ENCODE assay signal across 8 mouse cellular contexts in the genomic region with DNA sequence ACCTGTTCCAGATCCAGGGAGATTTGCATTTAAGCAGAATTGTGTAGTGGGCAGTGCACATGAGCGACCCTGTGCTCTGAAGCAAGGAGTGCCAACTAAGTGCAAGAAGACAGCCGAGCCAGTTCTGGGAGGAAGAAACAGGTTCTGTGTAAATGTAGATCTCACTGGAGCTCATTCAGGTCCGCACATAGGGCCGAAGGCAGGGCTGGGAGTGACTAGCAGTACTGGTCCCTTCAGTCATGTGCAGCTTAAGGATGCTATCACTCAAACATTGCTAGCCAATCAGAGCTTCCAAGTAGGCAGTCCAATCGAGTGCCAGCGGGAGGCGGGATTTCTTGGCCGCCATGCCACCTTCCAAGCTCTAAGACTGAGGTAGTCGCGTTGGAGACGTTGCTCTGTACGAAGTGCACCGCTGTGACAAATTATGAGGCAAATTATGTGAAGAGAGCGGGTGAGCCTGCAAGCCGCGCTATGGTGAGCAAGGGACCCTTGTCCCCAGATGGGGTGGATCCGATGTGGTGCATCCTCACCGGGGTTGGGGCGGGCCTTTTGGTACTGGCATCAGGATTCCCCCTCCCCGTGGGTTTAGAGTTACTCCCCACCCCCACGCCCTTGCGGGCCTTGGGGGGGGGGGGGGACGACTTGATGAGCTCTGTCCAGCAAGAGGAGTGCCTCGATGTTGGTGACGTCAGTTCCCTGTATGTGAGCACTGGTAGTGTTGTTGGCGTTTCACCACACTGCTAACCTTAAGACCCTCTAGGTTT. TPM values are rescaled to one million over a fixed set of nuclear protein-coding genes. Genes with fewer than 3 reads are reported as not detected.
DNase-seq lines count a peak whose midpoint lies in the region; ATAC-seq and TF ChIP-seq lines count a peak whose summit lies in the region.

No protein-coding gene starts in this region.

- peaks cover 4% of the 10 kb centered on the region; the same call in 1 of the 2 replicates for H3K4me1 ChIP-seq in embryonic facial prominence, embryonic 13.5 days
- H3K4me1 ChIP-seq in kidney, adult 2 months (ENCODE audit: control insufficient read depth, insufficient read depth, low read length): no peaks in the 10 kb centered on the region
- H3K4me1 ChIP-seq in limb, embryonic 12.5 days (replicated peaks): peaks cover 3% of the 10 kb centered on the region; the same call in 1 of the 2 replicates
- peaks cover 9% of the 10 kb centered on the region for H3K4me1 ChIP-seq in midbrain, embryonic 15.5 days
- H3K4me1 ChIP-seq in spleen, adult 2 months (ENCODE audit: control insufficient read depth, insufficient read depth, insufficient read length): no peaks in the 10 kb centered on the region

- TF ChIP-seq POLR2A in kidney, adult 2 months (IDR thresholded peaks at IDR 0.05; ENCODE audit: low read depth, low read length): peak; percentile 11
- TF ChIP-seq POLR2A in spleen, adult 2 months (IDR thresholded peaks at IDR 0.05; ENCODE audit: low read depth, low read length): peak; percentile 41; the same call in 1 of the 2 replicates

- peak; percentile 91 for DNase-seq in 3134 (ENCODE audit: extremely low read depth, insufficient read length, low spot score)
- peak; percentile 89 to 90 for DNase-seq in adrenal gland, postnatal 36 days
- DNase-seq in heart, adult 18-20 months: peak; percentile 94
- peak; percentile 96 for DNase-seq in kidney, adult 2 months
- peak; percentile 79 to 86 for DNase-seq in spleen, adult 2 months (ENCODE audit: low read depth in 1 of 2, low spot score in 2 of 2)

- H3K4me3 ChIP-seq in embryonic facial prominence, embryonic 13.5 days: peak overlapping the region; percentile 63
- H3K4me3 ChIP-seq in kidney, adult 2 months (ENCODE audit: insufficient read depth, low read depth, low read length): peak overlapping the region; percentile 81
- H3K4me3 ChIP-seq in limb, embryonic 12.5 days (replicated peaks): peak overlapping the region; percentile 63
- H3K4me3 ChIP-seq in midbrain, embryonic 15.5 days: peak overlapping the region; percentile 81
- peak overlapping the region; percentile 75 for H3K4me3 ChIP-seq in spleen, adult 2 months (ENCODE audit: extremely low read depth, insufficient read depth, insufficient read length)

- peaks cover 39% of the 10 kb centered on the region for H3K36me3 ChIP-seq in embryonic facial prominence, embryonic 13.5 days
- H3K36me3 ChIP-seq in kidney, adult 2 months (ENCODE audit: control insufficient read depth, insufficient read depth, low read length): peaks cover 3% of the 10 kb centered on the region
- H3K36me3 ChIP-seq in limb, embryonic 12.5 days: peaks cover 37% of the 10 kb centered on the region
- peaks cover 28% of the 10 kb centered on the region for H3K36me3 ChIP-seq in midbrain, embryonic 15.5 days (replicated peaks)
- peaks cover 5% of the 10 kb centered on the region for H3K36me3 ChIP-seq in spleen, adult 2 months (ENCODE audit: control insufficient read depth, insufficient read depth, low read length)

- no peaks in the 10 kb centered on the region for H3K27me3 ChIP-seq in embryonic facial prominence, embryonic 13.5 days
- no peaks in the 10 kb centered on the region for H3K27me3 ChIP-seq in kidney, adult 2 months (replicated peaks; ENCODE audit: control insufficient read depth, insufficient read depth, low read length)
- no peaks in the 10 kb centered on the region for H3K27me3 ChIP-seq in limb, embryonic 12.5 days
- no peaks in the 10 kb centered on the region for H3K27me3 ChIP-seq in midbrain, embryonic 15.5 days (replicated peaks)
- H3K27me3 ChIP-seq in spleen, adult 2 months (ENCODE audit: control insufficient read depth, insufficient read depth, low read length): no peaks in the 10 kb centered on the region

- 0 out of 2 replicates have a peak, but pooled peaks have one; percentile 4 for TF ChIP-seq CTCF in kidney, adult 2 months (conservative IDR thresholded peaks at IDR 0.05; ENCODE audit: insufficient read depth, insufficient read length, low read depth, low read length)
- no peak for TF ChIP-seq CTCF in spleen, adult 2 months (IDR thresholded peaks at IDR 0.05; ENCODE audit: extremely low read depth, insufficient read depth, insufficient read length, insufficient replicate concordance)

- H3K9me3 ChIP-seq in embryonic facial prominence, embryonic 13.5 days: peaks cover 7% of the 10 kb centered on the region
- peaks cover 6% of the 10 kb centered on the region; the same call in 1 of the 2 replicates for H3K9me3 ChIP-seq in limb, embryonic 12.5 days
- H3K9me3 ChIP-seq in midbrain, embryonic 15.5 days: peaks cover 7% of the 10 kb centered on the region

- peak overlapping the region; percentile 78 for H3K9ac ChIP-seq in embryonic facial prominence, embryonic 13.5 days
- peak overlapping the region; percentile 73 for H3K9ac ChIP-seq in limb, embryonic 12.5 days (replicated peaks)
- peak overlapping the region; percentile 88 for H3K9ac ChIP-seq in midbrain, embryonic 15.5 days

- H3K27ac ChIP-seq in embryonic facial prominence, embryonic 13.5 days: peak overlapping the region; percentile 97
- peak overlapping the region; percentile 66 for H3K27ac ChIP-seq in kidney, adult 2 months (ENCODE audit: insufficient read depth, low read depth, low read length)
- peak overlapping the region; percentile 95 for H3K27ac ChIP-seq in limb, embryonic 12.5 days
- peak overlapping the region; percentile 98 for H3K27ac ChIP-seq in midbrain, embryonic 15.5 days
- H3K27ac ChIP-seq in spleen, adult 2 months (ENCODE audit: insufficient read depth, low read length): peak overlapping the region; percentile 80

- ATAC-seq in embryonic facial prominence, embryonic 13.5 days (ENCODE audit: insufficient number of reproducible peaks, insufficient read depth, low FRiP score, low TSS enrichment, low read depth): peak; percentile 97
- ATAC-seq in limb, embryonic 12.5 days (ENCODE audit: insufficient number of reproducible peaks, insufficient read depth, low FRiP score, low TSS enrichment, low read depth): peak; percentile 96
- peak; percentile 98 for ATAC-seq in midbrain, embryonic 15.5 days (replicated peaks)

- peak overlapping the region; percentile 82 for H3K4me2 ChIP-seq in embryonic facial prominence, embryonic 13.5 days
- H3K4me2 ChIP-seq in limb, embryonic 12.5 days: peak overlapping the region; percentile 71
- H3K4me2 ChIP-seq in midbrain, embryonic 15.5 days: peak overlapping the region; percentile 69

- WGBS in embryonic facial prominence, embryonic 13.5 days: under 1% methylated on average over 26 of the region's 26 CpGs
- WGBS in kidney, adult 2 months: 0% methylated on average over 26 of the region's 26 CpGs
- WGBS in limb, embryonic 12.5 days: under 1% methylated on average over 26 of the region's 26 CpGs
- WGBS in midbrain, embryonic 15.5 days: under 1% methylated on average over 25 of the region's 26 CpGs
- WGBS in spleen, adult 2 months: under 1% methylated on average over 26 of the region's 26 CpGs

RNA-seq across cellular contexts. Expression of a gene that starts 0.4 kb away (rescaled TPM):
- total RNA-seq in adrenal gland, postnatal 36 days (2021): 10 to 100 TPM; 11.1 to 13.6 TPM
- 15.3 and 15.6 TPM in 2 replicates for polyA plus RNA-seq in embryonic facial prominence, embryonic 13.5 days (2015; fragmentation: Nextera tagmentation; extraction: Ambion mirVana)
- 1 to 10 TPM; 7.9 to 8.9 TPM for total RNA-seq in heart, adult 18-20 months (2021)
- 1.1 and 1.4 TPM in 2 replicates for polyA plus RNA-seq in kidney, adult 2 months (2012; rRNA removed)
- 13.9 and 15.2 TPM in 2 replicates for polyA plus RNA-seq in limb, embryonic 12.5 days (2016; fragmentation: Nextera tagmentation; extraction: Ambion mirVana)
- polyA plus RNA-seq in midbrain, embryonic 15.5 days (2015; fragmentation: Nextera tagmentation; extraction: Ambion mirVana): 22.7 and 26.1 TPM in 2 replicates
- polyA plus RNA-seq in spleen, adult 2 months (2012; rRNA removed): 0.33 and 0.81 TPM in 2 replicates

RNA-seq across cellular contexts. Expression of a gene that starts 34.4 kb away (rescaled TPM):
- 10 to 100 TPM; 13.8 to 14.2 TPM for total RNA-seq in adrenal gland, postnatal 36 days (2021)
- 13.2 and 16.1 TPM in 2 replicates for polyA plus RNA-seq in embryonic facial prominence, embryonic 13.5 days (2015; fragmentation: Nextera tagmentation; extraction: Ambion mirVana)
- total RNA-seq in heart, adult 18-20 months (2021): 1 to 10 TPM; 7.5 to 8.9 TPM
- polyA plus RNA-seq in kidney, adult 2 months (2012; rRNA removed): 2.5 and 3.8 TPM in 2 replicates
- polyA plus RNA-seq in limb, embryonic 12.5 days (2016; fragmentation: Nextera tagmentation; extraction: Ambion mirVana): 15.5 and 16.5 TPM in 2 replicates
- polyA plus RNA-seq in midbrain, embryonic 15.5 days (2015; fragmentation: Nextera tagmentation; extraction: Ambion mirVana): 14.8 and 15.1 TPM in 2 replicates
- polyA plus RNA-seq in spleen, adult 2 months (2012; rRNA removed): 2.6 and 3.0 TPM in 2 replicates

RNA-seq across cellular contexts. Expression of a gene that starts 59.9 kb away (rescaled TPM):
- total RNA-seq in adrenal gland, postnatal 36 days (2021): under 1 TPM in 1 of 2 experiments, not detected in 1; 0.26 TPM
- not detected in 2 replicates for polyA plus RNA-seq in embryonic facial prominence, embryonic 13.5 days (2015; fragmentation: Nextera tagmentation; extraction: Ambion mirVana)
- not detected for total RNA-seq in heart, adult 18-20 months (2021)
- not detected in 2 replicates for polyA plus RNA-seq in kidney, adult 2 months (2012; rRNA removed)
- 0.29 TPM in 1 of 2 replicates, not detected in the other for polyA plus RNA-seq in limb, embryonic 12.5 days (2016; fragmentation: Nextera tagmentation; extraction: Ambion mirVana)
- not detected in 2 replicates for polyA plus RNA-seq in midbrain, embryonic 15.5 days (2015; fragmentation: Nextera tagmentation; extraction: Ambion mirVana)
- not detected in 2 replicates for polyA plus RNA-seq in spleen, adult 2 months (2012; rRNA removed)

Comparison
In these comparisons a context has a peak if more than half of its experiments do, and no peak if none do; other contexts are left out.
1. Peak in every context shown above with its lines: DNase-seq, ATAC-seq, H3K4me3 ChIP-seq and H3K27ac ChIP-seq.